Mouse (Mus musculus): ENCODE results near the gene D6Wsu163e.

The D6Wsu163e gene

DNA sequence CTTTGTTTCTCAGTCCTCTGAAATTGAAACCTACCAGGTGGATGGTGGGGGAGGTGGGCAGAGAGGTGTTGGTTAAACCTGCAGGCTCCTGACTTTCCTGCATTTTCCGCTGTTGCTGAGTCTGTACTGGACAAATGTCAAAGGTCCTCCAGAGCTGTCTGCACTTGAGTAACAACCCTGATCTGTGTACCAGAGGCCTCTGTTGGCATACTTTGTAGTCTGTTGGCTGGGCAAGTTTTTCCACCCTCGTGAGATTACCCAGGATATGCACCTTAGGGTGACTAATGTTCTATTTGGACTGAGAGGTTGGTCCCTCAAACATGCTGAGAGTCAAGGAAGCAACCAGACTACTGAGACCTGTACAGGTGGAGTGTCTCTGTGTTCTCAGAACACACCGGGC is 66.8 kb downstream of the D6Wsu163e start:
- DNase-seq (ENCODE audit: low spot score in 2 of 2), result no peak

DNA sequence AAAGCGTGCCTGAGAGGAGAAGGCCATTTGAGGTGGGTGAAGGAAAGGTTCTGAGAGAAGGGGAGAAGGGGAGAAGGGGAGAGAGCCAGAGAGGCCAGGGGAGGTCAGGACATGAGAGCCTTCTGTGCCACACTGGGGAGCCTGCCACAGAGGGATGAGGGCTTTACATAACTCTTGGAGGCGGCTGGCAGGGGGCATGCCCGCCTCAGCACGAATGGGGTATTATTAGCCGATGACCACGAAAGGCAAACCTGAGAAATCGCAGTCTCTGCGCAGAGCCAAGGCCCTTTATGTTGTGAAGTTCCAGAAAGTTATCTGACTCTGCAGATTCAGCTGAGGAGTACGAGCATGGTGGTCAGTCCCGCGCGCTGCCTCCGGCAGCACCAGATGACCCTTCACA is 70.3 kb downstream of the D6Wsu163e start:
- no peak for DNase-seq (ENCODE audit: low spot score in 2 of 2)

GRCm38 (mm10) chr6:127011947-127012535 is 72.3 kb downstream of the D6Wsu163e start:
- DNase-seq (ENCODE audit: low spot score in 2 of 2), result no peak

GRCm38 (mm10) chr6:127014906-127015770 is 75.4 kb downstream of the D6Wsu163e start, which contains the start of gene Fgf6:
Gene Fgf6, plus strand, starts transcription at chr6:127015586.
- DNase-seq (ENCODE audit: low spot score in 2 of 2), result no peak

- no peak for DNase-seq (ENCODE audit: low spot score in 2 of 2)
Measured at GRCm38 (mm10) chr6:127019254-127019653, 79.5 kb downstream of the D6Wsu163e start.

DNA sequence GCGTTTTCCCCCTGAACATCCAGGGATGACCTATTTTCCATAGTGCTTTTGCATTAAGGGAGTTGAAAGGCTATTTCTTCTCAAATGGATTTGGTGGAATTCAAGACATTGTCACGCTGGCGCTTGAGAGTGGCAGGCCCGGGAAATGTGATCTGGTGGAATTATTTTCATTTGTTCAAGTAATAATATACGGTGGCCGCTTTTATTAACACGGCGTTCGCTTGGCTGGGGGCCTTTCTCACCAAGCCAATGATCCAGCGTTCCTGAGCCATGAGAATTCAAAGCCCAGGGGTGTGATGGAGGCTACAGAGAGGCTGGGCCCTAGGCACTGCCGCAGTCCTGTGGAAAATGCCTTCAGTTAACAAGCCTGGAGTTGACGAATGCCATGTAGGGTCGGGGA is 80.7 kb downstream of the D6Wsu163e start:
- no peak for DNase-seq (ENCODE audit: low spot score in 2 of 2)

DNA sequence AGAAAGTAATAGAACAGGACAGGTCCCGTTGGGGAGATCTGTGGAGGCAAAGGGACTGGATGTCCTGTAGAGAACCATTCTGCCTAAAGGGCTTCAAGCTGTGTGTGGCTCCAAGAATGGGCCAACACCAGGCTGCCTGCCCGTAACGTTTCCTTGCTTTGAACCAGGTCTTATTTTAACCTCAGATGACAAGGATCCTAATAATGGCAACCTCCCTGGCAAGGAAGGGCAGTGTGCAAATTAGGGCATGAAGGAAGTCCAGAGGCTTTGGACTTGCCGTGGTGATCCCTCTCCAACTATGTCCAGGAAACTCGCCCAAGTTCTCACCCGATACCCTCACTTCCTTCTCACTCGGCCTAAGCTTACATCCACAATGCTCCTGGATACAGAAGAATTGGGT is 85.1 kb downstream of the D6Wsu163e start:
- no peak for DNase-seq (ENCODE audit: low spot score in 2 of 2)

All from frontal cortex, postnatal 25 days (tissue).